Mouse (Mus musculus): ENCODE data around the gene Ccdc88c. TPM values are rescaled to one million over a fixed set of nuclear protein-coding genes. Genes with fewer than 3 reads are reported as not detected.

The Ccdc88c gene
- 10 to 100 TPM in 1 of 26 experiments, 1 to 10 TPM in 4, under 1 TPM in 14, not detected in 7; 0.09 to 10.4 (median 0.37) TPM for total RNA-seq (2018; cell fraction: chromatin; rRNA removed)
- total RNA-seq (2018; cell fraction: cytosol; rRNA removed), result under 1 TPM in 25 of 26 experiments, not detected in 1; under 0.01 to 0.90 (median 0.10) TPM
- 1 to 10 TPM in 5 of 26 experiments, under 1 TPM in 20, not detected in 1; 0.10 to 8.3 (median 0.56) TPM for total RNA-seq (2018; cell fraction: nucleus; rRNA removed)
- polyA plus RNA-seq (2018), result 0.21 to 1.5 TPM (median 0.47 TPM) in 3 replicates

DNA sequence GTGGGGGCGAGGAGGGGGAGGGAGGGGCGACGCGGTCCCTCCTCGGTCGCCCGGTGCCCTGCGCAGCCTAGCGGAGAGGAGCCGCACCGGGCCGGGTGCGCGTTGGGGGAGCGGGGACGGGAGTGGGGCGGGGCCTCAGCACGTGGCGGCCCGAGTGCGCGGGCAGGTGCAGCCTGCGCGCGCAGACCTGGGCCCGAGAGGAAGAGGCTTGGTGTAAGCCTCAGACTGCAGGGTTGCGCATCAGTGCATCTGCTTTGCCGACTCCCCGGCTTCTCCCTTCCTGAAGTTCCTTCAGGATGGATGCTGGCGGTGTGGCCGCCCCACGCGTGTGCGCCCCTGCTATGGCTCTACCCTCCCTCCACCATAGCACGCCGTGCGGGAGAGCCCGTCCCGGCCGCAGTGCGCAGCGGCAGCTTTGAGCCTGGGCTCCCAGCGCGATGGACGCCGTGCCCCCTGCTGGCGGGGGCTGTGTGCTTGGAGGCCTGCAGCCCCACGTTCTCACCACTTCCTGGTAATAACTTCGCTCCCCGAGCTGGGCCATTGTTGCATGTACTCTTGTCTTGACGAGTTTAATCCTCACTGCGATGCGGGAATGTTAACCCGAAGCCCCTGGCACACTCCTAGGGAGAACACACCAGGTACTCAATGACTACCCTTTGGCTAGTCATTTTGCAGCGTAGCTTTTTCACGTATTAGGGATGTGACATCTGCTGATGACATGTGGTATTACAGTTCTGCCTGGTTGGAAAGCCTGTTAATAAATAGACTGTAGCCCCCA, at the start of gene Ccdc88c:
Ccdc88c (minus strand) TSS at position 103 of the 778 bp plus-strand sequence.
- H3K79me2 ChIP-seq (ENCODE audit: inconsistent target), result no peaks in the 10 kb centered on the region
- H3K27ac ChIP-seq, result no peak within 1 kb of the TSS
- under 1% methylated on average over 51 of the region's 56 CpGs for WGBS (ENCODE audit: missing documents)
- H3K4me3 ChIP-seq (ENCODE audit: inconsistent target), result peak within 1 kb of the TSS; percentile 22
- H3K36me3 ChIP-seq (ENCODE audit: inconsistent target), result no peaks in the 10 kb centered on the region

DNA sequence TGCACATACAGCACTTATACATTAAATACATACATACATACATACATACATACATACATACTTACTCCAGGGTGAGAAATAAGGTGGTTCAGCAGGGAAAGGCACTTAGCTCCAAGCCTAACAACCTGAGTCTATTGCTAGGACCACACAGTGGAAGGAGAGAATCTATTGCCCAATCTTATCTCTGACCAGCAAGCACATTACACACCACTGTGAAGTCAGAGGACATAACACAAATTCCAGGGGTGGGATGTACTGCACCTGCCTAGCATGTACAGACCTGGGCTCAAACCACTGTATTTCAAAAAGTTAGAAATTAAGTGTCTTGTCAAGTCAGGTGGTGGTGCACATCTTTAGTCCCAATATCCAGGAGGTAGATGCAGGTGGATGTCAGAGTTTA, 49.1 kb upstream of the Ccdc88c start:
- H3K4me3 ChIP-seq (ENCODE audit: inconsistent target), result no peak overlapping the region
- no peaks in the 10 kb centered on the region for H3K36me3 ChIP-seq (ENCODE audit: inconsistent target)
- H3K27ac ChIP-seq, result no peak overlapping the region
- H3K79me2 ChIP-seq (ENCODE audit: inconsistent target), result peaks cover 99% of the 10 kb centered on the region

DNA sequence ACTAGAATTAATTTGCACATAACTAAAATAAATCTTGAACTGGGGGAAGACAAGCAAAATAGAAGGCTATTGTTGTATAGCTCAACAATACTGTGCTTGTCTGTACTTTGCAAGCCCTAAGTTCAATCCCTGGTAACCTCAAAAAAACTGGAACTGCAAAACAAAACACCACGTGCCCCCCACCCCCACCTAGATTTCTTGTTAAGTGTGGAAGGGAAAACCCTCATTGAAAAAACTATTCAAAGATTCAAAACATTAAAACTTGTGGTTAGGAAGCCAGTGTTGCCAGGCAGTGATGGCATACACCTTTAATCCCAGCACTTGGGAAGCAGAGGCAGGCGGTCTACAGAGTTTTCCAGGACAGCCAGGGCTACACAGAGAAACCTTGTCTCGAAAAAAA, 46.6 kb upstream of the Ccdc88c start:
- 62% methylated on average over 2 of the region's 3 CpGs for WGBS (ENCODE audit: missing documents)
- Histone ChIP-seq H3K36me3 (ENCODE audit: inconsistent target) (no peaks in the 10 kb centered on the region), H3K27ac (no peak overlapping the region), H3K4me3 (ENCODE audit: inconsistent target) (no peak overlapping the region), H3K79me2 (ENCODE audit: inconsistent target) (peaks cover 100% of the 10 kb centered on the region)

DNA sequence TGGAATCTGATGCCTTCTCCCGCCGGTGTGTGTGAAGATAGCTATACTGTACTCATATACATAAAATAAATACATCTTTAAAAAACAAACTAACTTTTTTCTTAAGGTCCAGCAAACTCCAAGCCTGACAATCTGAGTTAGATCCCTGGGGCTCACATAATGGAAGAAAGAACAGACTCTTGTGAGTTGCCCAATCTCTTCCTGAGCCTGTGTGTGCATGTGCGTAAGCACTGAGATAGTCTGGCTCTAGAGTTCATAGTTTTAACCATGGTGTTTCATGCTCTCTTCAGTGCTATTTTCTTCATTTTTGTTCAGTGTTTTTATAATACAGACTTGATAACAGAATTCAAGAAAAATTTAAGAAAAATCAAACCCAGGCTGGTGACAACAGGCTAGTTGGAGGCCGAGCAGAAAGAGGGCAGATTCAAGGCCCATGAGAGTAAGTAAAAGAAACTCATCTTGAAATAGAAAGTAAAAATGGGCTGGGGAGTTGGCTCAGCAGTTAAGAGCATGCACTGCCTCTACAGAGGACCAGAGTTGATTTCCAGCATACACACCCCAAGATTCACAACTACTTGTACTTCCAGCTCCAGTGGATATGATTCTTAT, 46.1 kb upstream of the Ccdc88c start:
- H3K36me3 ChIP-seq (ENCODE audit: inconsistent target), result no peaks in the 10 kb centered on the region
- 84% methylated on average over 4 of the region's 4 CpGs for WGBS (ENCODE audit: missing documents)
- no peak overlapping the region for H3K27ac ChIP-seq
- H3K79me2 ChIP-seq (ENCODE audit: inconsistent target), result peaks cover 100% of the 10 kb centered on the region
- H3K4me3 ChIP-seq (ENCODE audit: inconsistent target), result no peak overlapping the region

DNA sequence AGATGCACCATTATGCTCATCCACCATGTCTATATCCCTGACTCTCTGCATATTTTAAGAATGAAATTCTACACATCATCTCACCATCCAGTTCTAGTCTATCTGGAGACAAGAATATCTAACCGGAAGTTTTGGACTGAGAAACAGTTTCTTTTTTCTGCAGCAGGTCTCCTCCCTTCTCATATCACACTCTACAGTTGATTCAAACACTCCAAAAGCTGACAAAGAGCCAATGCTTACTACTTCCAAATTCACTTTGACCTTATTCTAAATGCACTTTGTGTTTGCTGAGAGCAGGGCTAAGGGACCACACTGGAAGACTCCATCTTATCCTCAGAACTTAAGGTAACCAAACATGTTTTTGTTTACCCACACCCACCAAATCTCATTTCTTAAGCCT, 41.0 kb upstream of the Ccdc88c start:
- Histone ChIP-seq H3K79me2 (ENCODE audit: inconsistent target) (peaks cover 100% of the 10 kb centered on the region), H3K36me3 (ENCODE audit: inconsistent target) (peaks cover 24% of the 10 kb centered on the region), H3K27ac (no peak overlapping the region), H3K4me3 (ENCODE audit: inconsistent target) (no peak overlapping the region)
- 50% methylated on average over 1 of the region's 1 CpGs for WGBS (ENCODE audit: missing documents)

DNA sequence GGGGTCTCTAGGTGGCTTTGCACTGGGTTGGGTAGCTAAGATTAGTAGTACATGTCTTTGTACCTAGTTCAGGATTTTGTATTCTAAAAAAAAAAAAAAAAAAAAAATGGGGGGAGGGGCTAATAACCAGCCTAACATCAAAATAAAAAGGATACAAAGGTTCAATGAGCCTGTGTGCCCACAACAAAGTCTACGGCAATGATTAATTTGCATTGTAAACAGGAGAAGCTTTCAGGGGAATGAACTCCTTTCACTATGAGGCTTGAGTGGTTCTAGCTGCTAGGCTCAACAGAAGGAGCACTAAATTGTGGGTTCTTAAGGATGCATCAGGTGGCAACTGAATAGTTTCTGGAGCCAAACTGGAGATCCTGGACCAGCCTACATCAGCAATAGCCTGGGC, 37.5 kb upstream of the Ccdc88c start:
- no peak overlapping the region for H3K27ac ChIP-seq

DNA sequence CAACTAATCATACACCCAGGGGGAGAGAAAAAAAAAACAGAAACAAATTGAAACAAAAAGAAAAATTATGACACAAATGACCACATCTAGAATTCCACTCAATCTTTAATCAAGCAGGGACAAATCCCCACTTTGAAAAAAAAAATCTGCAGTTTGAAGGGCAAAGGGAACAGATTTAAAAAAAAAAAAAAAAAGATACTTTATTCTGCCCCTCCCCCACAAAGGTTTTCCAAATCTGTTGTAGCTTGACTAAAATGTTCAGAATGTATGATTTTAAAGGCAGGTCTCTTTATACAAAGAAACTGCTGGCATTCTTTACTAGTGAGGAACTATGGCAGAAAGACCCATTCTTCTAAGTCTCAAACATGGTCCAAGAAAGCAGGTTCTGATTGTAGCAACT, 11.1 kb upstream of the Ccdc88c start:
- Histone ChIP-seq H3K36me3 (ENCODE audit: inconsistent target) (peaks cover 66% of the 10 kb centered on the region), H3K4me3 (ENCODE audit: inconsistent target) (no peak overlapping the region), H3K79me2 (ENCODE audit: inconsistent target) (no peaks in the 10 kb centered on the region), H3K27ac (no peak overlapping the region)

More for the DNA sequence above, 37.5 kb upstream of the Ccdc88c start:
- 100% methylated on average over 1 of the region's 1 CpGs for WGBS (ENCODE audit: missing documents)
- no peak overlapping the region for H3K4me3 ChIP-seq (ENCODE audit: inconsistent target)
- H3K79me2 ChIP-seq (ENCODE audit: inconsistent target), result peaks cover 100% of the 10 kb centered on the region
- peaks cover 42% of the 10 kb centered on the region for H3K36me3 ChIP-seq (ENCODE audit: inconsistent target)

DNA sequence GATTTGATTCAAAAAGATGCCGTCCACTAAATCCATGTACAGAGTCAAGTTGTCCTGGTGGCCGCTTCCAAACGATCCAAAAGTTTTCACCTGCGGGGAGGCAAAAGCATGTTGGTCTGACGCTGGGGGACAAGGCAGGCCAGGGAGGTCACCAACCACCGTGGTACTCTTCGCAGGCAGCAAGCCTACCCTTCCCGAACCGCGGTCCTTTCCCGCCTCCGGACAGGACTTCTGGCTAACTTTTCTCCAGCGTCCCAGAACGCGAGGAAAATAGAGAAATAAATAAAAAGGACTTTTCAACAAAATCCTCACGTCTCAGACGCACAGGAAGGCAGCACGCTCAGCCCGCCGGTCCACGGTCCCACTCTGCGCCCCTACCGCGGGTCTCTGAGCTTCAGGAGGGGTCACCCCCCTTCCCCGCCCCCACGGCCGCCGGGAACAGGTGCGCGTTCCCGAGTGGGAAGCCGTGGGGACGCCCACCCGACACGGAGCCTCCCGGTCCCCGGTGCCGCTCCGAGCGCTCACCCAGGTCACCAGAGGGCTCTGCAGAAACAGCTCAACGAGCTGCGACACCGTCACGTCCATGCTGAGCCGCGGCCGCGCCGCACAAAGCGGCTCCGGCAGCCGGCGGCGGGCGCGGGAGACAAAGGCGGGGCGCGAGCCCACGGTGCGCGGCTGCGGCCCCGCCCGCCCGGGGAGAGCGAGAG, 456 bp downstream of the Ccdc88c start:
- Histone ChIP-seq H3K27ac (no peak overlapping the region), H3K79me2 (ENCODE audit: inconsistent target) (no peaks in the 10 kb centered on the region), H3K36me3 (ENCODE audit: inconsistent target) (no peaks in the 10 kb centered on the region), H3K4me3 (ENCODE audit: inconsistent target) (no peak overlapping the region)
- WGBS (ENCODE audit: missing documents), result 1% methylated on average over 46 of the region's 67 CpGs

DNA sequence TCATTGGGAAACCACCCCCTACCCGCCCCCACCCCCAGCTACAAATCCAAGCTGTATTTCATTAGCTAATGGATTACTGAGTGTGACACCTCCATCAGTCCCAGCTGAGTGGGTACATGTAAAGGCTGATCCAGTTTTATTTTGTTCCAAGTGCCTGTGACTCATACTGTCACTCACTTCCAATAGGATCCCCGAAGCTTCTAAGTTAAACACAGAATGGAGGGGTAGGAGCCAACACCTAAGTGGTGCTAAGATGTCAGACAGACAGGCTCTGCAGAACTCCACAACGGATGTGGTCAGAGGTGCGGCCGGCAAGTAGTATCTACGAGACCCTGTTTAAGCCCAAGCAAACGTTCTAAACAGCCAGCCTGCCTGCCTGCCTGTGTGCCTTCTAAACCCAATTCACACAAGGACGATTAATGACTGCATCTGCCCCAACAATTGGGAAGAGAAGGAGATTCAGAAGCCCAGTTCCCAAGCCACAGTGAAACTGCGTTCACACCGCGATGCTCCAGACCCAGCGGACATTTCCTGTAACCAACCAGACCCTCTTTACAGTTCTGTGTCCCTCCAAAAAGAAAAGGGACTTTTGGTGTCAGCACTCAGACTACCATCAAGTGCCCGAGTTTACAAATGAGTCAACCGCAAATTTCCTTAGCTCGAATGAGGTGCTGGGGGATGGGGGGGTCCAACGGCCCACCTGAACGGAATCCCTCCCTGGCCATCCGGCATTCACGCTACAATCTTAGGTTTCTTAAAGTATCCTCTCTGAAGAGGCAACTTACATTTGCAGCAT, 1.2 kb downstream of the Ccdc88c start:
- Histone ChIP-seq H3K36me3 (ENCODE audit: inconsistent target) (no peaks in the 10 kb centered on the region), H3K4me3 (ENCODE audit: inconsistent target) (no peak overlapping the region), H3K27ac (no peak overlapping the region), H3K79me2 (ENCODE audit: inconsistent target) (no peaks in the 10 kb centered on the region)
- 15% methylated on average over 19 of the region's 19 CpGs for WGBS (ENCODE audit: missing documents)

DNA sequence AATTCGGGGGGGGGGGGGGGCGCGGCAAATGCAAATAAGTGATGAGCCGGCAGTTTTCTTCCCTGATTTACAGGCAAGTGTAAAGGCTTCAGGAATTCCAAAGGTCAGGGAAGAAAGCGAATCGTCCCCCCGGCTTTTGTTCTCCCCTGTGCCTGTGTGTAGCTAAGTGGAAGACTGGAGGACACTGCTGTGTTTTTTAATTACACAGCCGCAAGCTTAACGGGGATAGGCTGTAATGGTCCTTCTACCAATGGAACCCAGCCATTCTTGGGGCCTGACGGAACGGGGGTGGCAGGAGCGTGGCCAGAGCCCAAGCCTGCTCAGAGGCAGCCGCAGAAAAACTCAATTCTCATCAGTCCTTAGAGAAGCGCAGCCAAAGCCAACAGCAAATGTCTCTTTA, 1.9 kb downstream of the Ccdc88c start:
- WGBS (ENCODE audit: missing documents), result 74% methylated on average over 13 of the region's 14 CpGs
- Histone ChIP-seq H3K4me3 (ENCODE audit: inconsistent target) (no peak overlapping the region), H3K36me3 (ENCODE audit: inconsistent target) (no peaks in the 10 kb centered on the region), H3K79me2 (ENCODE audit: inconsistent target) (no peaks in the 10 kb centered on the region), H3K27ac (no peak overlapping the region)

DNA sequence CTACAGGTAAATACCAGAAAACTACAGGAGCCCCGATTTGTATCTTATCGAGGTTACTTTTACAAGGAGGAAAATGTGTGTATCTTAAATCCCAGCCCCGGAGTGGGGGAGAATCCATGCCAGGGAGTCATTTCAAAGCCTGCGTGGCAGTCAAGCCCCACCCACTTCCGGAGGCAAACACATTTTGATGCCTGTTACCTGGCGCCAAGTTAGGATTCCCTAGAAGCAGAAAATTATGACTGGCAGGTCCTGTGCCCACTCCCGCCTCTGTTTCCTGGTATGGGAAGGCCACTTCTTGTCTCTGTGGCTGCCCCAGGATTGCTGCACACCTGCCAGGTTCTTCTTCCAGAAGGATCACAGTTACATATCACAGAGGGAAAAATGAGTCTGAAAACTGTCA, 2.3 kb downstream of the Ccdc88c start:
- H3K4me3 ChIP-seq (ENCODE audit: inconsistent target), result no peak overlapping the region
- no peaks in the 10 kb centered on the region for H3K79me2 ChIP-seq (ENCODE audit: inconsistent target)
- WGBS (ENCODE audit: missing documents), result 70% methylated on average over 7 of the region's 7 CpGs
- no peak overlapping the region for H3K27ac ChIP-seq
- H3K36me3 ChIP-seq (ENCODE audit: inconsistent target), result no peaks in the 10 kb centered on the region

DNA sequence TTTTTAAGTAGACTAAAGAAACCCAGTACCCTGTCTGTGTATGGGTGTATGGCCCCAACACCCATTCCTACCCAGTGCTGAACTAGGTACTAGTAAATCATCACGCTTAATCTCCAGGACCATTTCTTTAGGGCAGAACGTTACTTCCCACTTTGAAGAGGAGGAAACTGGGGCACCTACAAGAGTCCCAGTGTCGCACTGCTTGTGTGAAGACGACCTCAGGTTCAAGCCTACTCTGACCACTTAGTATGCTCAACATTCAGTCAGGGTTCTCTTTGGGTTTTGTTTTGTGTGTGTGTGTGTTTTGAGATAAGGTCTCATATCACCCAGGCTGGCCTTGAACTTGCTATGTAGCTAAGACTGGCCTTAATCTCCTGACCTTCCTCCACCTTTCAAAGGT, 2.8 kb downstream of the Ccdc88c start:
- Histone ChIP-seq H3K36me3 (ENCODE audit: inconsistent target) (no peaks in the 10 kb centered on the region), H3K27ac (no peak overlapping the region), H3K79me2 (ENCODE audit: inconsistent target) (no peaks in the 10 kb centered on the region), H3K4me3 (ENCODE audit: inconsistent target) (no peak overlapping the region)
- 72% methylated on average over 4 of the region's 4 CpGs for WGBS (ENCODE audit: missing documents)

DNA sequence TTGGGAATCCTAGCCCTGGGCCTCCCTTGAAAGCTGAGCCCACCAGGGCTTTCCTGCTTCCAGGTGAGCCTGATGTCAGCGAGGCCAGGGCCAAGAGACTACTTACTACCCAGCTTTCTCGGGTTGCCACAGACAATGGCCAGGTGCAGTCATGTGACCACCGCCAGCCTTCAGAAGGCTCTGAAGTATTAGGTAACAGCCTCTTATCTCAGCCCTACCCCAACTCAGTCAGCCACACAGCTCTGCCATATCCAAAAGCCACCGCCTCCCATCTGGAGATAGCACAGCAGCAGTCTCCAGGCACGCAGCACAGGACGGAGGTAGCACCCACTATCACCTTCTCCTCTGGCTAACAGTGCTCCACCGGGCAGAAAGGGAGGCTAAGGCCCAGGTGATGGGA, 3.5 kb downstream of the Ccdc88c start:
- 82% methylated on average over 7 of the region's 7 CpGs for WGBS (ENCODE audit: missing documents)
- no peak overlapping the region for H3K4me3 ChIP-seq (ENCODE audit: inconsistent target)
- H3K27ac ChIP-seq, result no peak overlapping the region
- H3K79me2 ChIP-seq (ENCODE audit: inconsistent target), result no peaks in the 10 kb centered on the region
- H3K36me3 ChIP-seq (ENCODE audit: inconsistent target), result no peaks in the 10 kb centered on the region

DNA sequence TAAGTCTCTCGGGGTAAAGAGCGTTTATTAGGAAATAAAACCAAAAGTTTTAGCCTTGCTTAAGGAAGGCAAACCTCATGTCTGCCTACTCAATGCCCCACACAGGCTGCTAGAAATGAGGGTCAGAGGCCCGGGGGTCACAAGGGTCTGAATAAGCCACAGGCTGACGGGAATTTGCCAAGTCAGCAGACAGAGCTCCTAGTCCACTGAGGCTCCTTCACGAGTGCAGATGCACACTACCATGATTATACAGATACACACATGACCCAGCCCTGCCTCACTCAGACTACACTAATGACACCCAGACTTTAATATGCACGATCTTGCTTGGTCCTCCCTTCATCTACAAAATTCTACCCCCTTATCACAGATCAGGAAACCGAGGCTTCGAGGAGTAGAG, 4.0 kb downstream of the Ccdc88c start:
- no peak overlapping the region for H3K4me3 ChIP-seq (ENCODE audit: inconsistent target)
- 86% methylated on average over 8 of the region's 8 CpGs for WGBS (ENCODE audit: missing documents)
- H3K36me3 ChIP-seq (ENCODE audit: inconsistent target), result no peaks in the 10 kb centered on the region
- H3K27ac ChIP-seq, result no peak overlapping the region
- H3K79me2 ChIP-seq (ENCODE audit: inconsistent target), result no peaks in the 10 kb centered on the region

Measured in macrophage (primary cell).